Mouse (Mus musculus) cerebellum, adult 9-11 months (tissue): ENCODE measurements at regions not wholly inside any gene's neighbourhood (a gene's known extent, or its start where the extent isn't known, plus 50 kb on each side); places are given as distances from the start of the nearest gene placed in this dataset.

Experiments used
- DNase-seq: peaks from one replicate; pipeline ENCODE4 v3.0.0; 2022

GRCm38 (mm10) chr2:131436149-131436548, 55.1 kb upstream of the Smox start:
- no peak for DNase-seq

DNA sequence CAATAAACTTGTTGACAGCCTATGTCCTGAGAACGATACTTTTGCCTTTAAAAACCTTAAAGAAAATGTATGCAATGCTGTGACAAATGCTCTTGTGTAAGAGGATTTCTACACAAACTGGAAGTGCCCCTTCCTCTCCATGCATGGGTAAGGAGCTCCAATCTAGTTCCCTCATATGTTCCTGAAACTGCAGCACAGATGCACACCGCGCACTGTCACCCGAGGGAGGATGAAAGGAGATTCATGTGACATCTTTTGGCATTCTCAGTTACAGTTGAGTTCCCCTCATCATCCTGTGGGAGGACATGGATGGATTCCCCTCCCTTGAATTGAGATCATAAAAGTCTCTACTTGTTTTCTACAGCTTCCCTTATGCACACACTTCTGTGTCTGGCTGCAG, 60.8 kb upstream of the Smox start:
- no peak for DNase-seq

DNA sequence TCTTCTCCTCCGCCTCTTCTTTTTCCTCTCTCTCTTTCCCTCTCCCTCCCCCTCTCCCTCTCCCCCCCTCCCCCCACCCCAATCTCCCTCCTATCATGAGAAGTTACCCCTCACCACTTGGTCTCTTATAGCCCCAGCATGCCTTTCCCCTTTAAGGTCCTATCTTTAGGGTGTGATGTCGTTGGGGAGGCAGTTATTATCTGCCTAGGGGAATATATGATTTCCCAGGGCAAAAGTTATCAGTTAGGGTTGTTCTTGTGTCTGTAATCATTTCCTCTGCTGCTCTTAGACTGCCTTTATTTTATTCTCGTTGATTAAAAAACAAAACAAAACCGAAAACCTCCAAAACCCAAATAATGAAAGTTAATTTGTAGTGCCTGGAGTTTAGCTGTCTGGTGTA, 63.2 kb upstream of the Smox start:
- DNase-seq = no peak

- no peak for DNase-seq
Measured at GRCm38 (mm10) chr2:131426941-131427340, 64.4 kb upstream of the Smox start.

- no peak for DNase-seq
Measured at GRCm38 (mm10) chr2:131423616-131424320, 67.5 kb upstream of the Smox start.

- DNase-seq = peak; percentile 45
Measured at GRCm38 (mm10) chr2:131422907-131423445, 68.3 kb upstream of the Smox start.

- DNase-seq = no peak
Measured at GRCm38 (mm10) chr2:131418130-131418529, 65.4 kb upstream of the Rnf24 start.

- no peak for DNase-seq
Measured at GRCm38 (mm10) chr2:131417472-131417871, 64.8 kb upstream of the Rnf24 start.

GRCm38 (mm10) chr2:131416482-131416881, 63.8 kb upstream of the Rnf24 start:
- DNase-seq = peak; percentile 30

GRCm38 (mm10) chr2:131410906-131411520, 58.3 kb upstream of the Rnf24 start:
- no peak for DNase-seq

DNA sequence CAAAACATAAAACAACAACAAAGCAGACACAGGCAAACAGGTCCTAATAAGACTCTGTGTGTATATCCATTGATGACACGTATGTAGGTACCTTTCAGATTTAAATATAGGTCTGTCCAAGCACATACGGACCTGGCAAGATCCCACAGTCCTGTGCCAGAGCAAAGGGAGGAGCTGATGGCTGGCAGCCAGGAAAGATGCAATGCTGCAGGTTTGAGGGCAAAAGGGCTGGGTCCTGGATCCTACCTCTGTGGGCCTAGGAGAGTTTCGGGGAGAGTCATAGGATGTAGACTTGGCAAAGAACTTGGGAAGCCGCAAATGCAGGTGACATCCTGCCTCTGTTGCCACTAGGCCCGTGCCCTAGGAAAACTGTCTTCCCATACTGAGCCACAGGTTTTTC, 54.6 kb upstream of the Rnf24 start:
- no peak for DNase-seq

GRCm38 (mm10) chr2:131404218-131404555, 51.5 kb upstream of the Rnf24 start:
- no peak for DNase-seq

GRCm38 (mm10) chr2:131403543-131404217, 51.0 kb upstream of the Rnf24 start:
- DNase-seq = no peak
